Mouse (Mus musculus) layer of hippocampus, adult 8-10 months (tissue): Measurements from ENCODE around the gene Calr. TPM values are rescaled to one million over a fixed set of nuclear protein-coding genes. Genes with fewer than 3 reads are reported as not detected.

ENCODE experiments used
- DNase-seq, 2 experiments: peaks; one replicate each; pipeline ENCODE4 v3.0.0; 2022; ENCODE audit warnings: low spot score in 2 of 2
- total RNA-seq, 4 experiments: library from RNA; stranded (reverse); gene quantifications; 2 replicates each; pipeline ENCODE4 v1.2.4; 2022

The Calr gene
- total RNA-seq, 4 experiments from 2014 or later: 399 to 630 (median 506) TPM

DNA sequence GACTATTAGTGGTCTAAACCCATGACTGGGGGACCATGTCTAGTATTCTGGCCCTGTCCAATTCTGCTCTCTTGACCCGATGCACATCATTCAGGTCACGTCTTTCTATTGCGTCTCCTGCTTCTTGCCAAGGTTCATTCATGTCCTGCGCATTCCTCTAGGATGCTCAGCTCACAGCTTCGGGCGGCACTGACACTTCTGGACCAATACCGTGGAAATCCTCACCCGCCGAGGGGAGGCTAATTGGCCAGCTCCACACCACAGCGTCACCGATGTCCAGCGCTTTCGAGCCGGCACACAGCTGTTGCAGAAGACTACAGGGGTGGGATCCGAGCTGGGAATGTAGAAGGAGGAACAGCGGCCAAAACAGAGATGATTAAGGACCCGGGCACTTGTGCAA, 30.6 kb downstream of the Calr start:
- no peak for DNase-seq

DNA sequence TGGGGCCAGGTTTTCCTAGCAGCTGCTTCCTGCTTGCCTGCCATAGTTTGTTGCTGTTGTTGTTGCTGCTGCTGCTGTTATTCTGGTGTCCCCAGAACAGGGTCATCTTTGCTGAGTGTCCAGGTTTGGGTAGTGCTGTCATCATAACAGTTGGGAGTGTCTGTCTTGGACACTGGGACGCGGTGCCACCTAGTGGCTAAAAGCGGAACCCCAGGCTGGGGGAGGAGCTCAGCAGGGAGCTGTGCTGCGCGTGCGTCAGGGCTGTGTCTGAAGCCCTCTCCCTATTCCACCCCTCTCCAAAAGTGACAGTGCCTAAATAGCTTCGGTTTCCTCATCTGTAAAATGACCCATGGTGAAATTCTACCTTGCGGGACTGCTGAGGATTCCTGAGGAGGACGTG, 31.2 kb downstream of the Calr start:
- peak; percentile 91 to 97 for DNase-seq

DNA sequence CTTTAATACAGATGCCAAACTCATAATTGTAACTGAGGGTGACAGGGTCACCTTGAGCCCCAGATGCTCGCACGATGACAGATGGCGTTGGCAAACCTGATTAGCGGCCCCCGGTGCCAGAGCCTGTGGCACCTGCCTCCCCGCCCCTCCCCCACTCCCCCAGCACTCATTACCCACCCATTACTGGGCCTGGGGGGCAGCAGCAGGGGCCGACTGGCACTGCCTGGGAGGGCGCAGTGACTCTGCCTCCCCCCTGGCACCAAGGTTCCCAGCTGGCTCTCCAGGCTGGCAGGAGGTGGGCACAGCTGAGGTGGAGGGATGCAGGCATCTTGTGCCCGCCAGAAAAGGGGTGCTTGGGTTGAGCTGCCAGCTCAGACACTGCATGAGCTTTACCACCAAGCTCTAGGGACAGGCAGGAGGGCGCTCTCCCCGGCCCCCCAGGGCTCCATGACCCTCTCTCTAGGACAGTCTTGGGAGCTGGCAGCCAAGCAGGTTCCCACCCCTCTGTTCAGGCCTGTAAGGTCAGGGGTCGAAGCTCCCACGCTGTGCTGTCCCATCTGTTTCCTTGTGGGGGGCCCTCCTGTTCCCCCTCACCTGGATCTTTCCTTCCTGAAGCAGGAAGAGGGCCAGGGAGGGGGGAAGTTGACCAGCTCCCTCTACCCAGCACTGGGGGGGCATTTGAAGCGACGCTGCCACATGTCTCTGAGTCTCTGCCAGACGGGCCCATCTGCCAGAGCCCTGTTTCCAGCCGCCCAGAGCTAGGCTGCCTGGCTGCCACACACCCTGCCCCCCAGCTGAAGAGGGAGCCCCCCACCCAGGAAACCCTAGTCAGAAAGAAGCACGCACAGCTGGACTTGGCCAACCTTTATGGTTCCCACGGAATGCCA, 31.9 kb downstream of the Calr start:
- no peak for DNase-seq

DNA sequence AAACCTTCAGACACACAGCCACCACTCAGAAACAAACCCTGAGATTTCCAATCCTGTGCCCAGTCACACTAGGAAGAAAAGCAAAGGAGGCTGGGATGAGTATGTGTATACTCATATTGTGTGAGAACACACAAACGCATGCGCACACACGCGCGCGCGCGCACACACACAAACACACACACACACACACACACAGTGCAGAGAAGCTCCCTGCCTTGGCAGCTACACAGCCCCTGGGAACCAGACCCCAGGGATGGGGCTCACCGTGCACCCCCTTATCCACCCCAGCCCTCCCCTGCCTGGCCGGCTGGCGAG, 32.5 kb downstream of the Calr start:
- DNase-seq: peak in 1 of 2 experiments; percentile 35

DNA sequence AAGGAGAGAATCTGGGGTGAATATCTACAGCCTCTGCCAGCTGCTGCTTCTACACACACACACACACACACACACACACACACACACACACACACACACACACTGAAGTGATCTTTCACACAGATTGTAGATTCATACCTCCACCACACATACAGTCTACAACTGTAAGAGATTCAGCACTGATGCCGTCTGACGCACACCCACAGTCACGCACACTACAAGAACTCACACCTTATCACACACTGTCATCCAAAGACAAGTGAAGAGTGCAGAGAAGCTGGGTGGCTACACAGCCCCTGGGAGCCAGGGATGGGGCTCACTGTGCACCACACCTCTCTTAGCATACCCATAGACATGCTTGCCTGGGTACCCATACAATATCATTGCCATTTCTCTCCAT, 32.9 kb downstream of the Calr start:
- no peak for DNase-seq

DNA sequence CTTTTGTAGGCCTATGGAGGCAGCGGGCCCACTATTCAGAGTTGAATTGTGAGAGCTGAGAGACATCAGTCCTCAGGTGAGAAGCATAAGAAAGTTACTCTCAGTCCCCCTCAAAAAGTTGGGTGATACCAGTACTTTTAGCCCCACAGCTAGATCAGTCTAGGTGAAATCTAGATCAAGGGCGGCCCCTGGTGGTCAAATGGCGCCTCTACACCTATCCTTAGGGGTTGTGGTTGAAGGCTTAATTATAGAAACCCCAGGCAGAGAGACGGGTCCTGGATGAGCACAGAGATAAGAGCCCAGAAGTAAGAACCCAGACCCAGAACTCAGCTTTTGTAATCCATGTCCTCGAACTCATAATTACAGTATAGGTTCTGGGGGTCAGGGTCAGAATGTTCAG, 33.7 kb downstream of the Calr start:
- peak in 1 of 2 experiments; percentile 88 for DNase-seq

DNA sequence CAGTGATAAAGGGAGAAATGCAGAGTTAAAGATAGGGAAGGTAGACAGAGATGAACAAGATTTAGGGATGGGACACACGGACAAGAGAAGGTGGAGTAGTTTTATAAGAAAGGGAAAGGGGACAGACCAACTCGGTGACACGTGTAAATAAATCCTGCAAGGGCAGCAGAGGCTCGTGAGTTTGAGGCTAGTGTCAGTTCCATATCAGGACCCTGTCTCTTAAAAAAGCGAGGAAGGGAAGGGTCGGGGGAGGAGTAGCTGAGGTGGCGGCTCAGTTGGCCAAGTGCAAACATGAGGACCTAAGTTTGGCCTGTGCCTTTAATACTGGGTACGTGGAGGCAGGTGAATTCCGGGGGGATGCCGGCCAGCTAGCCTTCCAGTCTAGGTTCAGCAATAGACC, 35.4 kb downstream of the Calr start:
- DNase-seq: no peak

DNA sequence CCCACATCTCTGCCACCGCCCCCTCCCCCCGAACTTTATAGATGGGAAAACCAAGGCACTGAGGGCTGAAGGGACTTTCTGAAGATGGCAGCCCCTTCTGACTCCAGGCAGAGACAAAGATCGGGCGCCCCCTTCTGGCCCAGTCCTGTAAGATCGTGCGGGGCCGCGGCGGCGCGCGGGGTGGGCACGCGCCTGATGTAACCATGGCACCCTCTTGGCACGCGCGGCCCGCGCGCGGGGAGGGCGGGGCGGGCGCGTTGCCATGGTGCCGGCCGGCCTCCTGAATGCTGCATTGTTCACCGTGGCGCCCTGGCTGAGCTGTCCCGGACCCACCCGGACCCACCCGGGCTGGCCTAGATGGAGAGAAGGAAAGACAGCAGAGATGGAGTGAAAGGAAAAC, 35.8 kb downstream of the Calr start:
- DNase-seq: peak; percentile 92 to 98

DNA sequence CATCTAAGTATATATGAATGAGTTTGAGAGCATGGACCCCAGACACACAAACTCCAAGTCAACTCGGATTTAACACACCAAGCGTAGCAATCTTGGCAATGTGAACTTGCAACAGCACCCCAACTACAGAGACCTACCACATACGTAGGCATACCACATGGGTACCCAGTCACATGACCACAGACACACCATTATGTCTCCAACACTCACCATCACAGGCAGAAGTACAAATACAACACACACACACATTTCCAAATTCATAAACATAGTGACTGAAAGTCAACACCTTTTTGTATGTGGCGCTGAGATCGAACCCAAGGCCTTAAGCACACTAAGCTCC, 36.8 kb downstream of the Calr start:
- no peak for DNase-seq

DNA sequence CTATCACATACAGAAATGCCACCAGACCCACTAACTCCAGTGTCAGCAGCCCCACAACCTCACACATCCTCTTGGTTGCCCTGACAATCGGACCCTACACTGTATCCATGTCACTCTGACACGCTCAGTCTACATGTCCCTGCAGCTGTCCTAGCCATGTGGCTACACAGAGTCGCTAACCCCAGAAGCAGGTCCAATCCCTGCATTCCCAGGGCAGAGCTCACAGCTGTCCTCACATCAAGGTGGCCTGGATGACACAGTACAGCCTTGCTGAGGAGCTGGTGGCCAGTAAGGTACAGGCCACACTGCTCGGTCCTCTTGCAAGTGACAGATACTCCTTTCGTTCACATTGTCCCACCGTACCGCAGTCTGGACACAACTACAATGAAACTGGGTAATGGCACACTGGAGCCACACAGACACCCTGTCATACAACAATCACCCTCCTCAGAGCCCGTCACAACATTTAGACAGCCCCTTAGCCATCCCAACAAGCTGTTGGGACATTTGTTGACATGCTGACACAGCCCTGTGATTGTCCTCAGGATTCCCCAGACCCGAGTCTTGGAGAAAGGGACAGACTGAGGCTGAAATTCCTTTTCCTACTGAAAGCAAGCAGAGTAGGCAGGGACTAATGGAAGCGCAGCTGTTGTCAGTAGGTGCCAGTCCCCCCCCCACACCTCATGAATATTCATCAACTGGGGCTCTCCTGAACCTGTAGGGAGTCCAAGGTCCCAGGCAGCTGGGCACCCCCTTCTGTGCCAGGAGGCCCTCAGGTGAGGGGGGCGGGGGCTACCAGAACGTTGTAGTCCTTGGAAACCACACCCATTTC, 37.4 kb downstream of the Calr start:
- DNase-seq: no peak

DNA sequence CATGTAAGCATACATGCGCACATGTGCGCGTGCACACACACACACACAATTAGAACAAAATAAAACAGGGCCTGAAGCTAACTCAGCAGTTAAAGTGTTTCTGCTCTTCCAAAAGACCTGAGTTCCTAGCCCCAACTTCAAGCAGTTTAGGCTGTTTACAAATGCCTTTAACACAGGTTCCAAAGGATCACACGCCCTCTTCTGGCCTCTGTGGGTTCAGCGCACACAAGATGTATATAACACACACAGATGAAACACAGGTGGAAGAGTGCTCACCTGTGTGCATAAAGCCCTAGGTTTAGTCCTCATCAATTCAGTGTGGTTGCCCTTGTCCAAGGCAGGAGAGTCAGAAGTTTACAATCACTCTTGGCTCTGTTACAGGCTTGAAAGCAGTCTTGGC, 40.7 kb downstream of the Calr start:
- DNase-seq: no peak

DNA sequence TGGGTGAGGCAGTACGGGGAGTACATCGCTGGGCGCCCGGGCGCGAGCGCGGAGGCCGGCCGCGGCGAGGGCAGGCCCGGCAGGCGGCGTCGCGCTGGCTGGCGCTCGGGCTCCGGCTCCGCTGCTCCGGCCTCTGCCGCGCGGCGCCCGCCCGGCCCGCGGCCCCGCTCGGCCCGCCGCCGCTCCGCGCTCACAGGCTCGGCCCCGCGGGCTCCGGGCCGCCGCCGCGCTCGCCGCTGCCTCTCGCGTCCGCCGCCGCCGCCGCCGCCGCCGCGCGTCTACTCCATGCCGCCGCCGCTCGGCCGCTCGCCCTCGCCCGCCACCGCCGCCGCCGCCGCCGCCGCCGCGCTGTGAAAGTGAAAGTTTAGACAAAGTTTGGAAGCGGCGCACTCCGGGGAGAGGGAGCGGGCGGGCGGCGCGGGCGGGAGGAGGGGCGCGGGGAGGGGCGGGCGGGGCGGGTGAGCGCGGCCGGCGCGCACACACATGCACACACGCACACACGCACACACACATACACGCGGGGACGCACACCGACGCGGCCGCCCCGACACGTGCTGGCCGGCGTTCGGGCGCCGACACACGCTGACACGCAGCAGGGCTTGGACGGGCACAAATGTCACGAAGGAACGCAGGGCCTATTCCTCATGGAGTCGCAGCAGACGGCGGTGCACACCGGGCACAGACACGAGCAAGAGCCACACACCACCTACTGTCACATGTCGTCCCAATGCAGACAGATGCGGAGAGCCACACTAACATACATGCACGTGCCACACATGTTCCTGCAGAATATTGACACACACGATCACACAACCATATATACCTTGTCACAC, 46.5 kb downstream of the Calr start, which contains the start of gene Nfix:
Gene Nfix, minus strand, starts transcription at position 346 of the 833 bp plus-strand sequence.
- peak in 1 of 2 experiments; percentile 55 for DNase-seq

DNA sequence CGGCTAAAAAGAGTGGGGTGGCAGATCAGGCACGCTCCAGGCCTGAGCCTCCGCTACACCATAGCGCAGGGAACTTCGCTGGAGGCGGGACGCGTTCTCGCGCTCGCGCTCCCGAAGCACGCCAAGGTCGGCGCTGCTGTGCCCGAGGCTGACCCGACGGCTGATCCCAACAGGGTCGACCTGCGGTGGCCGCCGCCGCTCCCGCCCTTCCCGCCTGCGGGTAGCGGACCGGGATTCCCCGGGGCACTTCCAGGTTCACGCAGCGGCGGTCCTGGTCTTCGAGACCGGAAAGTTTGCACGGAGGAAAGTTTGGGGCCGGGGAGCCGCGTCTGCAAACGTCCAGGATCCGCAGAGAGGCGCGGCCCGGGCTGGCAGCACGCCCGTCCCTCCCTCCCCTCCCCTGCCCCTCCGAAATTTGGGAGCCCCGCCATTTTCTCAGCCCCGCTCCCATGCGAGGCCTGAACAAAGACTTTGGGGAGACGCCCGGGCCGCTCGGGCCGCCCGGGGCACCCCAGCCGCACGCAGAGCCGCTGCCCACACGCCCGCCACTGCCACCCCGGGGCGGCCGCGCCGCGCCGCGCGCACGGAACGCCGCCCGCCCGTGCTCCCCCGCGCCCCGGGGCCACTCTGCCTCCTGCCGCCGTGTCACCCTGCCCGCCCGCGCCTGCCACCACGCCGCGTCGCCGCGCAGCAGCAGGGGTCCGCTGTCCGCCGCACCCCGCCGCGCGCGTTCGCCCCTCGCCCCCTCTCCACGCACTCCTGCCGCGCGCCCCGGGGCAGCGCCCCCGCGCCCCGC, 47.4 kb downstream of the Calr start:
- DNase-seq: no peak

DNA sequence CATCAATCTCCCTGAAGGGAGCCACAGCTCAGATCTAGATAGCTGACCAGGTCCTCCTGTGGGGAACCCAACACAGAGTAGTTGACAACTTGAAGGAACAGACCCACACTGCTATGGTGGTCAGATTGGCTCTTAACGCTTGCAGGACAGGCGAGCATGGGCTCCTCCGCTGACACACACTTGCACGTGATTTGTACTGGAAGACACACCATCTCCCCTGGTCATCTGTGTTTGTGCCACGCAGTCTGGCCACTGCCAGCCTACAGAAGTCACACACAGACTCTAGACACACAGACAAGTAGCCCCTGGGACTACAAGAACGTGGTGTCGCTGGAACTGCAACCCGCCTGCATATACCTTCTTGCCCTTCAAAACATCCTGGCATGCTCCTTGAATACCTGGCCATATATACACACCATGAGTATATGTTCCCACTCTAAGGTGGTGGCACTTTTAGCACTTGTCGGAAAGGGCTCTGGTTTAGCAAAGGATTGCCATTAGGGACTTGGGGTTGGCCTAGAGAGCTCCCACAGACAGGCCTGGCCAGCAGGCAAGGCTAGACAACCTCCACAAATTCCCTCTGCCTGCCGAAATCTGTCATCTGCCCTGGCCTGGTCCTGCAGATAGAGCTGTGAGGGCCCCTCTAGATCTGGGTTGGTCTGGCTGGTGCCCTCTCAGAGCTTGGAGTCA, 48.1 kb downstream of the Calr start:
- peak in 1 of 2 experiments; percentile 42 for DNase-seq

DNA sequence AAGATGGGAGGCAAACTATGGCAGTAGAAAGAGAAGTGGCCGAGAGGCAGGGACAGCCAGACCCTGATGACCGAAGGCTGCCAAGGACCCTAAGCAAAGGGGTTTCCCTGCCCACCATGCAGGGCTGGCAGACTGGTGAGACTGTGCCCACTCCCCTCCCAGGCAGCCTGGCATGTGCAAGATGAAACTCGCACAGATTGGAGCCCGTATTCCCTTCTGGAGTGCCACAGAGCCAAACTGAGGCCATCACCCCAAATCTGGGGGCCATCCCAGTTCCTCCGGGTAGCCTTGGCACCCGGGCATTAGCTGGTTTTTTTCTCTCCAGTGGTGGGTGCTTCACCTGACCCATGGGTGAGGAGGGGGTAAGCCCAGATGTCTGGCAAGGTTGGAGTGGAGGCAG, 48.8 kb downstream of the Calr start:
- DNase-seq: peak in 1 of 2 experiments; percentile 24

DNA sequence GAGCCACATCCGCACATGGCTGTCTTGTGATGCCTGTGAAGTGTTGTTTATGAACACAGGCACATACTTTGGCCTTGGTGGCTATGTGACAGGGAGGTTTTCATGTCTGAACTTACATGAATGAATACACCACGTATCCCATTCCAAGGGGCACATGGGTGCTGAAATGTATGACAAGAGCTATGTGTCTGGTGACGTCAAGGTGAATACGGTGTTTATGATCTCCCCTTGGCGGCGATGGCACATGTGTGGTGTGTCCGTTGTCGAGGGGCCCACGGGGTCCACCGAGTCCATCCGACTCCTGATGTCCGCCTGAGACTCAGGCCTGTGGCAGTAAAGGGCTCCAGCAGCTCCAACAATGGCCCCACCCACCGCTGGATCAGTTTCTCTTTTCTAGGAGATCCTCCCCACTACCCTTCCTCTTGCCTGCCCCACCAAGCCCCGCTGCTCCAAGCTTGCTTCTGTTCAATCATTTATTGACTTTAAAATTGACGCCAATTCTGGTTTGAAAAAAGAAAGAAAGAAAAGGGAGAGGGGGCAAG, 49.4 kb downstream of the Calr start:
- DNase-seq: no peak

DNA sequence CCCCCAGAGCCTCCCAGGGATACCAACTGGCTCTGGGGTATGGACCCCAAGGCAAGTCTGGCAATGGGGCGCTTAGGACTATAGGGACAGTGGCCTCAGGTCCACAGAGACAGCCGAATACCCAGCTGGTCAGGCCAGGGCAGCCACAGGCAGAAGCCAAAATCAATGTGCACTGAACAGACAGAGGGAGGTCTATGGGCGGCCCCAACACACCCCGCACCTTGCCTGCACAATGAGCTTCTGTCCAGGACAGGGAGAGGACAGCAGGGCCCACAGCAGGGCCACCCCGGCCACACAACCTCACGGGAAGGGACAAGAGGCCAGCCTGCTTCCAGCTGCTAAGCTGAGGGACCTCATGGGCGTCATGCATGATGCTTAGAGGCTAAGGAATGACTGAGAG, 52.2 kb downstream of the Calr start:
- DNase-seq: peak in 1 of 2 experiments; percentile 64

DNA sequence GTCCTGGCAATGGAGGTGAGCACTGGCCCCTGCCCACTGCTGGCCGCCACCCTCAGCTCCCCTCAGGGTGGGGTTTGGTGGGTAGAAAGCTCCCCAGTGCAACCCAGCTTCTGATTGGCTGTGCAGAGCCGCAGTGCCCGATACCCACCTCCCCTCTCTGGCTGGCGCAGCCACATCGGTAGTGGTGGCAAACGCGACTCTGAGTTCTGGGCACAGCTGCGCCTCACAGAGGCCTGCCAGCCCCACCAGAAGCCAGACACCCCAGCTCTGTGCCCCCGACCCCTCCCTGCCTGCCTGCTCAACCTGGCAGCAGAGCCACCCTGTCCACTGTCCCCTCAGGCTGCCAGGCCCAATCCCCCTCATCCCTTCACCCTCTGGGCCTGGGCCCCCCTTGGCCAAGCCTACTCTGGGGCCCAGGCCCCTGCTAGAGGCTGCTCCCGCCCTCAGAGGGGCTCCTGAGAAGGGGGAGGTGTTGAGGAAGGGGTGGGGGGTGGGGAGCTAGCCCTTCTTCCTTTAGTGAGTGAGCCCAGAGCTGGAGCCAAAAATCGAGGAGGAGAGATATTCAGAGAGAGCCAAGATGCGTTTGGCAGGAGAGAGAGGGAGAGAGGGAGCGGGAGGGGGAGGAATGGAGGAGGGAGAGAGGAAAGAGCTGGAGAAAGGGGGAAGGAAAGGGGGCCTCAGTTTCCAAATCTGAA, 52.8 kb downstream of the Calr start:
- peak in 1 of 2 experiments; percentile 72 for DNase-seq

DNA sequence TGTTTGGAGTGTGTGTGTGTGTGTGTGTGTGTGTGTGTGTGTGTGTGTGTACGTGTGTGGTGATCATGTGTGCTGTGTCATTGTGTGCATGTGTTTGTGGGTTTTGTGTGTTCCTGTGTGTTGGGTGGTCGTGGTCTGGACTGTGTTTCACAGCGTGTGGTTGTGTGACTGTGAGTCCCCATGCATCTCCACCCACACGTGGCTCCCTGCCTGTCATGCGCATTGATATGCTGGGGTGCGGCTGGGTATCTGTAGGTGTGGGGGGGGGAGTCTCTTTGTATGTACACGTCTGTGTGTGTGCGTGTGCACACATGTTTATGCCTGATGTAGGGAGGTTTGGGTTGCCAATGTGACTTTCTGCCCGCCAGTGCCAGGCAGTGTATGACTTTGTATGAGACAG, 53.6 kb downstream of the Calr start:
- DNase-seq: peak in 1 of 2 experiments; percentile 62
